Mouse (Mus musculus) limb, embryonic 12.5 days (tissue): ENCODE results near the gene Fcna. TPM values are rescaled to one million over a fixed set of nuclear protein-coding genes. Genes with fewer than 3 reads are reported as not detected.

Source experiments
- ATAC-seq: fragments of 200-750 bp; cut with Nextera tagmentation; 2 replicates; pipeline ENCODE4 v1.8.0; 2017; ENCODE audit warnings: low read depth, moderate TSS enrichment; ENCODE audit not compliant: insufficient number of reproducible peaks, insufficient read depth, low FRiP score, low TSS enrichment
- H3K27ac ChIP-seq: fragments of 300-500 bp; sonication (generic); 2 replicates; pipeline ENCODE4 v1.5.1; 2016; ENCODE audit warnings: mild to moderate bottlenecking, moderate library complexity
- H3K27me3 ChIP-seq: fragments of 300-500 bp; sonication (generic); 2 replicates; pipeline ENCODE4 v1.6.1; 2016; ENCODE audit warnings: mild to moderate bottlenecking, moderate library complexity
- H3K36me3 ChIP-seq: fragments of 300-500 bp; sonication (generic); 2 replicates; pipeline ENCODE4 v1.6.1; 2016; ENCODE audit warnings: mild to moderate bottlenecking, moderate library complexity
- H3K4me1 ChIP-seq: fragments of 300-500 bp; sonication (generic); replicated peaks from 2 replicates; pipeline ENCODE4 v1.6.1; 2016
- H3K4me2 ChIP-seq: fragments of 300-500 bp; sonication (generic); 2 replicates; pipeline ENCODE4 v1.6.1; 2016; ENCODE audit warnings: mild to moderate bottlenecking, moderate library complexity
- H3K4me3 ChIP-seq: fragments of 300-500 bp; sonication (generic); replicated peaks from 2 replicates; pipeline ENCODE4 v1.5.1; 2016; ENCODE audit warnings: mild to moderate bottlenecking
- H3K9ac ChIP-seq: fragments of 300-500 bp; sonication (generic); replicated peaks from 2 replicates; pipeline ENCODE4 v1.6.1; 2016; ENCODE audit warnings: mild to moderate bottlenecking, moderate library complexity
- H3K9me3 ChIP-seq: fragments of 300-500 bp; sonication (generic); 2 replicates; pipeline ENCODE4 v1.6.1; 2016; ENCODE audit warnings: mild to moderate bottlenecking, moderate library complexity
- WGBS: fragments of 180-500 bp; shearing (Covaris S2); methylation state at CpG from one replicate; pipeline ENCODE4 v1.1.7; 2016; 5-methylcytosine and 5-hydroxymethylcytosine counted together
- polyA plus RNA-seq: library from polyadenylated mRNA; unstranded; fragments of >200 nt; fragmentation: Nextera tagmentation; extraction: Ambion mirVana; gene quantifications from 2 replicates; pipeline ENCODE4 v1.2.1, GENCODE M21; 2016

The Fcna gene
- polyA plus RNA-seq, 1 experiment from 2014 or later = 0.40 TPM

DNA sequence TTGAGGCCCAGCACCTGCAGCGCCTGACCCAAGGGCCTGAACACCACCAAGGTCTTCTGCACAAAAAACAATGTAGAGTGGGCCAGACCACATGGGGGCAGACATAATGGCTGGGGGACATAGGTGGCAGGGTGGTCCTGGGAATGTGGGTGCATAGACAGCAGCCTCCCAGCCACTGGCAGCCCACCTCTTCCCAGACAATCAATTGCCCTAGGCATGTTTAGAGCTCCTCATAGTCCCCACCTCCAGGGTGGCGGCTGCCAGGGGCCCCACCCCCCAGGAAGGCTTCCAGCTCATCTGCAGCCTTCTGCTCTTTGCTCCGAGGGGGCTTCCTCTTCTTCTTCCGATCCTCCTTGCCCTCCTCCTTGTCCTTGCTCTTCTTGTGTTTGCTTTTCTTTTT lies 44.3 kb downstream of the Fcna start:
- no peak overlapping the region for H3K4me3 ChIP-seq
- no peak overlapping the region for H3K27ac ChIP-seq
- WGBS = 79% methylated on average over 4 of the region's 4 CpGs
- peaks cover 58% of the 10 kb centered on the region for H3K36me3 ChIP-seq
- no peak overlapping the region for H3K4me2 ChIP-seq
- no peak for ATAC-seq
- no peak overlapping the region for H3K9ac ChIP-seq
- H3K9me3 ChIP-seq = no peaks in the 10 kb centered on the region
- H3K4me1 ChIP-seq = peaks cover 45% of the 10 kb centered on the region
- H3K27me3 ChIP-seq = peaks cover 28% of the 10 kb centered on the region

DNA sequence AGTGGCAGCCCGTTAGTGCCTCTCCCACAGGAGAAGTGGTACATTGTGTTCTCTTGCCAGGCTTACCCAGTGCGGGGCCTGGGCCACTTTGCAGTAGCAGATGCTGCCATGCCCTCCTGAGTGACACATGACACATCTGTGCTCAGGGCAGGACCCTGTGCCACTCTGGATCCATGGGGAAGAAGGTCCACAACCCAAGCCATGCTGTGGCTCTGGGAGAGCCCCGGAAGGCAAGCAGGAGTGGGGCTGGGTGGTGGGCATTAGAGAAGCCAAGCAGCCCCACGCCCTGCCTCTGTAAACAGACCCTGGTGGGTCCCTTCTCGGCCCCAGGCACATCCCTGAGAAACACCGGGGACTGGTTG lies 44.7 kb downstream of the Fcna start:
- peaks cover 53% of the 10 kb centered on the region for H3K36me3 ChIP-seq
- peaks cover 32% of the 10 kb centered on the region for H3K27me3 ChIP-seq
- WGBS = 81% methylated on average over 6 of the region's 6 CpGs
- H3K27ac ChIP-seq = no peak overlapping the region
- peak overlapping the region; percentile 27; the same call in 1 of the 2 replicates for H3K9ac ChIP-seq
- H3K4me1 ChIP-seq = peaks cover 50% of the 10 kb centered on the region
- ATAC-seq = no peak
- H3K4me3 ChIP-seq = no peak overlapping the region
- H3K4me2 ChIP-seq = no peak overlapping the region
- no peaks in the 10 kb centered on the region for H3K9me3 ChIP-seq

DNA sequence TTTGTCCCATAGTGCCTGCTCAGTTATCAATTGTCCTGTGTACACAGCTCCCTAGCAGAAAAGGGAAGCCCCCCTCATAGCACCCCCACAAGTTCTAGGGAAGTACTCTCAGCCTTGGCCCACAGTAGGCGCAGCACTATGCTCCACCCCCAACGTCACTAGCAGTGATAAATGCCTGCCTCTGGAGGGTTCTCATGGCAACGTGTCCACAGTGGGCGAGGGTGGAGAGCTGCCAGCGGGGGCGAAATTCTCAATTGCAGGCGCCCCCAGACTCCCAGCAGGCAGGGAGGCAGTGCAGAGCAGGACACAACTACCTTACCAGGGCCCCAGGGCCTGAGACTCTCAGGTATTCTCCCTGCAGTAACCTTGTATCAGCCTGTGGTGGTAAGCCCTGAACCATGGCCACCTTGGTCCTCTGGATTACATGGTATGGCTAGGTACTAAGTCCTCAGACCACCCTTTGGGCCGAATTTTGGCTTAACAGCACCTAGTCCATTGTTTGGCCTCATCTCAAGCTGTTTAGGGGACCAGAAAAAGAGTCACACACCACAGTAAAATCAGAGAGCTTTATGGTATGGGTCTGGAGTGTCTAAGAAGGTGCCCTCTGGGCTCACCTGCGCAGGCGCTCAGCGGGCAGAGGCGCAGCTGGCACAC lies 45.2 kb downstream of the Fcna start:
- H3K4me2 ChIP-seq = no peak overlapping the region
- no peaks in the 10 kb centered on the region for H3K9me3 ChIP-seq
- 61% methylated on average over 12 of the region's 12 CpGs for WGBS
- no peak overlapping the region for H3K27ac ChIP-seq
- H3K9ac ChIP-seq = peak overlapping the region; percentile 27; the same call in 1 of the 2 replicates
- no peak overlapping the region for H3K4me3 ChIP-seq
- H3K4me1 ChIP-seq = peaks cover 55% of the 10 kb centered on the region
- peaks cover 38% of the 10 kb centered on the region for H3K27me3 ChIP-seq
- ATAC-seq = no peak
- peaks cover 48% of the 10 kb centered on the region for H3K36me3 ChIP-seq

- WGBS = 36% methylated on average over 6 of the region's 6 CpGs
- H3K4me3 ChIP-seq = no peak overlapping the region
- H3K9me3 ChIP-seq = no peaks in the 10 kb centered on the region
- H3K4me1 ChIP-seq = peaks cover 61% of the 10 kb centered on the region
- H3K27me3 ChIP-seq = peaks cover 44% of the 10 kb centered on the region
- no peak overlapping the region for H3K27ac ChIP-seq
- H3K4me2 ChIP-seq = peak overlapping the region; percentile 61
- peaks cover 41% of the 10 kb centered on the region for H3K36me3 ChIP-seq
- ATAC-seq = no peak
- H3K9ac ChIP-seq = no peak overlapping the region
These were observed 45.9 kb downstream of the Fcna start for GRCm38 (mm10) chr2:25581901-25582301.

DNA sequence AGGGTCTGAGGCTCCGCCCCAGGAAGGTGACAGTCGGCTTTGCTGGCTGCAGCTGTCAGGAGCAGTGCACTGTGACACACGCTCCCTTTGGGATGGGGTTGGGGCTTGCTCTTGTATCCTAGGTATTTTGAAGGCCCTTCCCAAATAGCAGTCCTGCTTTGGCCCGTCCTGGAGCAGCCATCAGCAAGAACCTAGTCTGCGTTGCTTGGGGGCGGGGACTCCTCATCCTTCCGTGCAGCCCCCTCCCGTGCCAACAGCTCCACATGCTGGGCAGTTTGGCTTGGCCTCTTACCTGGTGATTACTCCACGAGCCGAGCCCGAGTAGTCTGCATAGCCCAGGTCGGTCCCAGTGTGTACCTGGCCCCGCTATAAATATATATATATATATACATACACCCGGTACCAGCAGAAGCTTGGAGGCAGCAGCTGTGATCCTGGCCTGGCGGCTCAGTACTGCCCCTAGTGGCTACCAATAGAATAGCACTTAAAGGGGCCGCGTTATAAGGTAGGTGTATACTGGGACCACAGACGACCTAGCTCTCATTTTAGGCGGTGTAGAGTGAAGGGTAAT lies 46.5 kb downstream of the Fcna start, which contains the start of gene Ajm1:
Gene Ajm1, minus strand, starts transcription at position 464 of the 571 bp plus-strand sequence.
- H3K27ac ChIP-seq = no peak within 1 kb of the TSS
- WGBS = 7% methylated on average over 19 of the region's 19 CpGs
- peak; percentile 66 for ATAC-seq
- no peaks in the 10 kb centered on the region for H3K9me3 ChIP-seq
- peaks cover 61% of the 10 kb centered on the region for H3K4me1 ChIP-seq
- peak within 1 kb of the TSS; percentile 31 for H3K4me3 ChIP-seq
- peaks cover 50% of the 10 kb centered on the region for H3K27me3 ChIP-seq
- no peak within 1 kb of the TSS for H3K9ac ChIP-seq
- peaks cover 36% of the 10 kb centered on the region for H3K36me3 ChIP-seq
- H3K4me2 ChIP-seq = peak within 1 kb of the TSS; percentile 61

- no peak overlapping the region for H3K4me3 ChIP-seq
- no peaks in the 10 kb centered on the region for H3K9me3 ChIP-seq
- H3K4me1 ChIP-seq = peaks cover 67% of the 10 kb centered on the region
- H3K27me3 ChIP-seq = peaks cover 57% of the 10 kb centered on the region
- 49% methylated on average over 6 of the region's 6 CpGs for WGBS
- H3K9ac ChIP-seq = no peak overlapping the region
- ATAC-seq = no peak
- peaks cover 31% of the 10 kb centered on the region for H3K36me3 ChIP-seq
- no peak overlapping the region for H3K27ac ChIP-seq
- no peak overlapping the region; the same call in 1 of the 2 replicates for H3K4me2 ChIP-seq
These were observed 47.2 kb downstream of the Fcna start for GRCm38 (mm10) chr2:25580621-25581101.

- H3K4me3 ChIP-seq = peak overlapping the region; percentile 33
- peaks cover 71% of the 10 kb centered on the region for H3K4me1 ChIP-seq
- H3K9me3 ChIP-seq = no peaks in the 10 kb centered on the region
- peaks cover 23% of the 10 kb centered on the region for H3K36me3 ChIP-seq
- no peak overlapping the region for H3K27ac ChIP-seq
- 4% methylated on average over 27 of the region's 27 CpGs for WGBS
- peak overlapping the region; percentile 53 for H3K4me2 ChIP-seq
- peaks cover 57% of the 10 kb centered on the region for H3K27me3 ChIP-seq
- ATAC-seq = no peak
- H3K9ac ChIP-seq = peak overlapping the region; percentile 31; the same call in 1 of the 2 replicates
These were observed 47.9 kb downstream of the Fcna start for GRCm38 (mm10) chr2:25579737-25580460.

GRCm38 (mm10) chr2:25578796-25579736 lies 48.8 kb downstream of the Fcna start:
- Histone ChIP-seq H3K4me3 (peak overlapping the region; percentile 33), H3K4me1 (peaks cover 73% of the 10 kb centered on the region), H3K9ac (peak overlapping the region; percentile 31; the same call in 1 of the 2 replicates), H3K9me3 (no peaks in the 10 kb centered on the region), H3K27me3 (peaks cover 57% of the 10 kb centered on the region), H3K27ac (no peak overlapping the region), H3K4me2 (peak overlapping the region; percentile 53), H3K36me3 (peaks cover 15% of the 10 kb centered on the region)
- 6% methylated on average over 71 of the region's 77 CpGs for WGBS
- no peak for ATAC-seq

DNA sequence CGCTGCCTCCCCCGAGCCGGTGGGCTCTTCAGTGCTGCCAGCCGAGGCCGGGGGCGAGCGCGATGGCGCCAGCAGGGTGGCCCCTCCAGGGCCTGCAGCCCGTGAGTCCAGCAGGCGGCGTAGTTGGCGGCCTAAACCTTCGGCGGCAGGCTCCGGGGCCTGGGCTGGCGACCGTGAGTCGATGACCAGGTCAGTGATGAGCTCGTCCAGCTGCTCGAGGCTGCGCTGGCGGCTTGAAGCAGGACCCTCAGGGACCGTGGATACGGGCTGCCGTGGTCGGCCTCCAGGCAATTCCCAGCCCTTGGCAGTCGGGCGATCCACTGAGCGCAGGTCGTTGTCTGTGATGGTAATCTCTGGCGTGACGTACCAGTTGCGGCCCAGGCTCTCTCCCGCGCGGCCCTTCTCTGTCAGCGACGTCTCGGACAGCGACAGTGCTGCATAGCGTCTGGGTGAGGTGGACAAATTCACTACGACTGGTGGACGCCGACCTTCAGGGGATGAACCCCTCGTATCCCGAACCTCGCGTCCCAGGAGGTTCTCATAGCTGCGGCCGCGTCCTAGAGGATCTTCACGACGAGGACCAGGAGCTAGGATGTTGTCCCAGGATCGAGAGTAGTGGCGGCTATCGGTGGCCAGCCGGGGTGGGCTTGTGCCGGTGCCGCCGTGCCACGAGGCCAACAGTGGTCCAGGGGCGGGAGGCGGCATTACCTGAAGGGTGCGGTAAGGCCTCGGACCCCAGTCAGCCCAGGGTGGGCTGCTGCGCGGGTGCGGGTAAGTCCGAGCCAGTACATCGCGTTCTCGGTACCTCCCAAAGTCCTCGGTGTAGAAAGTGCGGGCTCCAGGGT lies 49.7 kb downstream of the Fcna start:
- Histone ChIP-seq H3K36me3 (peaks cover 9% of the 10 kb centered on the region), H3K27ac (no peak overlapping the region), H3K27me3 (peaks cover 57% of the 10 kb centered on the region), H3K4me2 (peak overlapping the region; percentile 53), H3K9ac (no peak overlapping the region; the same call in 1 of the 2 replicates), H3K4me1 (peaks cover 77% of the 10 kb centered on the region), H3K9me3 (no peaks in the 10 kb centered on the region), H3K4me3 (peak overlapping the region; percentile 33)
- ATAC-seq = no peak
- 5% methylated on average over 75 of the region's 75 CpGs for WGBS
